Mouse (Mus musculus): ENCODE measurements at regions not wholly inside any gene's neighbourhood (a gene's known extent, or its start where the extent isn't known, plus 50 kb on each side); places are given as distances from the start of the nearest gene placed in this dataset.

GRCm38 (mm10) chr10:17632959-17633674 lies 89.9 kb upstream of the Cited2 start:
- Histone ChIP-seq H3K4me1 (replicated peaks) (peaks cover 17% of the 10 kb centered on the region), H3K4me2 (no peak overlapping the region), H3K36me3 (no peaks in the 10 kb centered on the region), H3K27me3 (no peaks in the 10 kb centered on the region), H3K9me3 (no peaks in the 10 kb centered on the region), H3K4me3 (no peak overlapping the region), H3K9ac (no peak overlapping the region), H3K27ac (replicated peaks) (no peak overlapping the region)
- WGBS, result 79% methylated on average over 12 of the region's 12 CpGs
- no peak for ATAC-seq (ENCODE audit: low read depth)

DNA sequence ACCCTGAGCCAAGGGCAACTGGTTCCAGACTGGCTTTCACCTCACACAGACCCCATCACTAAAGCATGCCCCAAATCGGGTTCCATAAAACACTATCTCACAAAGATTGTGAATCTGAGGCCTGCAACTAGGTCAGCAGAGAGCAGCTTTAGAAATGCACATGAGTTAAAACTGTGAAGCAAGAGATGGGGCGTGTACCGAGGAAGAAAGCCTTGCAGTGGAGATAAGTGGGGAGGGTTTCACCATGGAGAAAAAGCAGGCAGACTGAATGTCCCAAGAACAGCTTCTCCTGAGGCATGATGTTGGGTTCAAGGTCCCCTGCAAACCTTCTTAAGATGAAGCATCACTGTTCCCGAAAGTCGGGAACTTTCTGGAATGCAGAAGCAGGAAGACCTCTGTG lies 77.7 kb upstream of the Cited2 start:
- no peak for ATAC-seq (ENCODE audit: low read depth)
- 89% methylated on average over 5 of the region's 5 CpGs for WGBS

GRCm38 (mm10) chr10:17646391-17646790 lies 76.6 kb upstream of the Cited2 start:
- H3K4me3 ChIP-seq, result no peak overlapping the region
- H3K9me3 ChIP-seq, result no peaks in the 10 kb centered on the region
- H3K4me1 ChIP-seq (replicated peaks), result no peaks in the 10 kb centered on the region
- H3K4me2 ChIP-seq, result no peak overlapping the region
- H3K9ac ChIP-seq, result no peak overlapping the region
- H3K27ac ChIP-seq (replicated peaks), result no peak overlapping the region
- H3K27me3 ChIP-seq, result no peaks in the 10 kb centered on the region
- no peaks in the 10 kb centered on the region for H3K36me3 ChIP-seq
- ATAC-seq (ENCODE audit: low read depth), result no peak
- WGBS, result 88% methylated on average over 4 of the region's 4 CpGs

More for the DNA sequence above, 77.7 kb upstream of the Cited2 start:
- H3K9ac ChIP-seq, result no peak overlapping the region
- no peaks in the 10 kb centered on the region for H3K9me3 ChIP-seq
- no peaks in the 10 kb centered on the region for H3K36me3 ChIP-seq
- no peak overlapping the region for H3K4me3 ChIP-seq
- no peaks in the 10 kb centered on the region for H3K27me3 ChIP-seq
- H3K4me1 ChIP-seq (replicated peaks), result no peaks in the 10 kb centered on the region
- H3K27ac ChIP-seq (replicated peaks), result no peak overlapping the region
- H3K4me2 ChIP-seq, result no peak overlapping the region

DNA sequence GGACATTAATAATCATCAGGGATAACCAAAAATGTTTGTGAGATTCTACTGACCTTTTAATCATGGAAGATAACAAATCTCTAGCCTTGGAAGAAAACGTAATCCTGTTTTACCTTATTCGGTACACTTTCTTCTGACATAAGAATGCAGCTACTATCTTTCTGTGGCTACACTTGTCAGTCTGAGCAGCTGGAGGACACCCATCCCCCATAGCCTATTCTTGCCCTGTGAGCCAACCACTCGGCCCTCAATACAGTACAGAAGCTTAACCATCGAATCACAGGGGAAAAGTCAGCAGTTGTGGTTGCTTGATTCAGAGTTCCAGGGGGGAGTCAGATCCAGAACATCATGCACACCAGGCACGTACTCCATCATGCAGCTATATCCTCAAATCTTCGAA lies 74.9 kb upstream of the Cited2 start:
- no peak for ATAC-seq (ENCODE audit: low read depth)
- H3K27ac ChIP-seq (replicated peaks), result no peak overlapping the region
- no peak overlapping the region for H3K4me2 ChIP-seq
- no peaks in the 10 kb centered on the region for H3K9me3 ChIP-seq
- no peaks in the 10 kb centered on the region for H3K27me3 ChIP-seq
- 74% methylated on average over 6 of the region's 6 CpGs for WGBS
- H3K9ac ChIP-seq, result no peak overlapping the region
- H3K4me3 ChIP-seq, result no peak overlapping the region
- no peaks in the 10 kb centered on the region for H3K36me3 ChIP-seq
- no peaks in the 10 kb centered on the region for H3K4me1 ChIP-seq (replicated peaks)

DNA sequence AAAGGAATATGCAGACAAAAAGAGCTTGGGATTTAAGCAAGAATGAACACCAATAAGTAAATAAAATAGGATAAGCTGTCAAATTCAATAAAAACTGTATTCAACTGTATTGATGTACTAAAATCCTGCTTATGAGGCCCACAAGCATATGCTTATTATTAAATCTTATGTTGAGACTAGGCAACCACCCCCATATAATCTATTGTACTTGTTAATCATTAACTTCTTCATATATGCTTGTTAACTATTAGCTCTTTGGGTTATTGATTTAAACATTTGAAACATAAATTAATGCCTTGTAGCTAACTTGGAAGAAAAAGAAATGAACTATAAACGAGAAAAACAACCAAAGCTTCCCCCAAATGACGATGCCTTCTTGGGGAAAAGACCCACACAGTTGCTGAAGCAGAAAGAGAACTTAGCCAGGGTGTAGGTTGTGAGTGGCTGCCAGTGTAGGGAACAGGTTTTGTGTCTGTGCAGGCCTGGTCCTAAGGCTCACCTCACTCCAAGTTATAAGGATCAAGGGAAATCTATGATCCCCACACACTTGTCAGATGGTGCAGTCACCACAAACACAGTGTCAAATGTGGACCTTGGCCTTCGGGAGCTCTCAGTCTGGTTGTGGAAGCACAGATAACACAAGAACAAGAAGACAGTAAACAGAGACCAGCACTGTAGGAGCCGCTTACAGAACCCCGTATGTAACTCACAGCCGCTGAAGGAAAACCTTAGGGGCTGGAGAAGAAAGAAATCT lies 71.8 kb upstream of the Cited2 start:
- H3K4me2 ChIP-seq, result no peak overlapping the region
- H3K9me3 ChIP-seq, result no peaks in the 10 kb centered on the region
- no peaks in the 10 kb centered on the region for H3K36me3 ChIP-seq
- no peak overlapping the region for H3K4me3 ChIP-seq
- no peak overlapping the region for H3K27ac ChIP-seq (replicated peaks)
- 88% methylated on average over 6 of the region's 6 CpGs for WGBS
- ATAC-seq (ENCODE audit: low read depth), result no peak
- no peaks in the 10 kb centered on the region for H3K27me3 ChIP-seq
- H3K4me1 ChIP-seq (replicated peaks), result peaks cover 10% of the 10 kb centered on the region
- H3K9ac ChIP-seq, result no peak overlapping the region

GRCm38 (mm10) chr10:17653325-17653724 lies 69.7 kb upstream of the Cited2 start:
- Histone ChIP-seq H3K4me1 (replicated peaks) (peaks cover 10% of the 10 kb centered on the region), H3K36me3 (no peaks in the 10 kb centered on the region), H3K9me3 (no peaks in the 10 kb centered on the region), H3K4me3 (no peak overlapping the region), H3K27ac (replicated peaks) (no peak overlapping the region), H3K4me2 (no peak overlapping the region), H3K9ac (no peak overlapping the region), H3K27me3 (0 out of 2 replicates have a peak, but pooled peaks cover 3% of the 10 kb centered on the region)
- WGBS, result 24% methylated on average over 6 of the region's 6 CpGs
- ATAC-seq (ENCODE audit: low read depth), result no peak

DNA sequence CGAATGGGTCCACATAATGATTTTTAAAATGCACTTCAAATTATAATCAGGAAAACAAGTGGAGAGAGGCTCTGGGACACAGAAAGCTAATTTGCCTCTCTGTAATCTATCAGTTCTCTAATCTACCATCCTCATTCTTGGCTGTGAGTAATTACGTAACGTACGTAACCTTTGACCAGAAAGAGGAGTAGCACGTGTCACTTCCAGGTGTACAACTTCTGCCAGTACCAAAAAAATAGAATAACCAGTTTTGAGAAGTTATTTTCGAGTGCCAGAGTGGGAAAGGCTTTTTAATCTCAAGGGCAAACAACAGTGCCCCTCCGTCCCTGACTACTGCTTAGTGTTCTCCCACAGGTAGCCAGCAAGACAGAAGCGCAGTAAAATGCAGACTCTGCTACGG lies 69.2 kb upstream of the Cited2 start:
- H3K36me3 ChIP-seq, result no peaks in the 10 kb centered on the region
- H3K4me3 ChIP-seq, result no peak overlapping the region
- ATAC-seq (ENCODE audit: low read depth), result no peak
- H3K27ac ChIP-seq (replicated peaks), result no peak overlapping the region
- 0 out of 2 replicates have a peak, but pooled peaks cover 3% of the 10 kb centered on the region for H3K27me3 ChIP-seq
- no peak overlapping the region for H3K4me2 ChIP-seq
- no peaks in the 10 kb centered on the region for H3K9me3 ChIP-seq
- H3K9ac ChIP-seq, result no peak overlapping the region
- H3K4me1 ChIP-seq (replicated peaks), result peaks cover 10% of the 10 kb centered on the region
- 78% methylated on average over 9 of the region's 9 CpGs for WGBS

DNA sequence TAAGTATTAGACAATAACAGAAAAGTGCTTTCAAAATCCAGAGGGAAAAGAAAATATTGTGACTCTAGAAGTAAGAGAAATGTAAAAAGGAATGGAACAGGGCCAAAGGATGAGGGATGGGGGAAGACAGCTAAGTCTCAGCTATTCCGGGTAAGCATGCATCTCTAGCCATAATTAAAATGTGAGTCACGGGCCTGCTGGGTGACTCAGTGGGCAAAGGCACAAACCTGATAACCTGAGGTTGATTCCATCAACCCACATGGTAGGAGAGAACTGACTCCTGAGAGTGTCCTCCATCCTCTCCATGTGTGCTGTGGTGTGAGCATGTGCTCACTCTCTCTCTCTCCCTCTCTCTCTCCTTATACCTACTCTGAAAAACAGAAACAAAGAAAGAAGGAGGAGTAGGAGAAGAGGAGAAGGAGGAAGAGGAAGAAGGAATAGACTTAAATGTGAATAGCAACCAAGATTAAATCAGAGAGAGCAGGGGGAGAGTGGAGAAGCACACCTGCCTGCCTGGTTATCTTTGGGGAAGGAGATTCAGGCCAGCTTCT lies 68.6 kb upstream of the Cited2 start:
- no peak overlapping the region for H3K9ac ChIP-seq
- WGBS, result 70% methylated on average over 2 of the region's 2 CpGs
- H3K27ac ChIP-seq (replicated peaks), result no peak overlapping the region
- no peak overlapping the region for H3K4me3 ChIP-seq
- H3K4me2 ChIP-seq, result no peak overlapping the region
- H3K4me1 ChIP-seq (replicated peaks), result peaks cover 10% of the 10 kb centered on the region
- no peak for ATAC-seq (ENCODE audit: low read depth)
- 0 out of 2 replicates have a peak, but pooled peaks cover 3% of the 10 kb centered on the region for H3K27me3 ChIP-seq
- no peaks in the 10 kb centered on the region for H3K9me3 ChIP-seq
- H3K36me3 ChIP-seq, result no peaks in the 10 kb centered on the region

GRCm38 (mm10) chr10:17655459-17656051 lies 67.5 kb upstream of the Cited2 start:
- Histone ChIP-seq H3K4me2 (peak overlapping the region; percentile 9; the same call in 1 of the 2 replicates), H3K4me3 (no peak overlapping the region), H3K36me3 (no peaks in the 10 kb centered on the region), H3K9ac (no peak overlapping the region), H3K27ac (replicated peaks) (no peak overlapping the region), H3K9me3 (no peaks in the 10 kb centered on the region), H3K27me3 (0 out of 2 replicates have a peak, but pooled peaks cover 3% of the 10 kb centered on the region), H3K4me1 (replicated peaks) (peaks cover 10% of the 10 kb centered on the region)
- ATAC-seq (ENCODE audit: low read depth), result no peak; the same call in 1 of the 2 replicates
- WGBS, result 56% methylated on average over 10 of the region's 10 CpGs

- Histone ChIP-seq H3K4me3 (no peak overlapping the region), H3K4me1 (replicated peaks) (peaks cover 10% of the 10 kb centered on the region)
- 76% methylated on average over 10 of the region's 10 CpGs for WGBS
These were observed 66.7 kb upstream of the Cited2 start for GRCm38 (mm10) chr10:17656305-17656704.

GRCm38 (mm10) chr10:17656872-17657482 lies 66.0 kb upstream of the Cited2 start:
- no peak for ATAC-seq (ENCODE audit: low read depth)
- Histone ChIP-seq H3K9ac (no peak overlapping the region), H3K27ac (replicated peaks) (no peak overlapping the region), H3K9me3 (no peaks in the 10 kb centered on the region), H3K4me1 (replicated peaks) (peaks cover 10% of the 10 kb centered on the region), H3K27me3 (0 out of 2 replicates have a peak, but pooled peaks cover 3% of the 10 kb centered on the region), H3K4me3 (no peak overlapping the region), H3K4me2 (no peak overlapping the region), H3K36me3 (no peaks in the 10 kb centered on the region)
- 17% methylated on average over 8 of the region's 8 CpGs for WGBS

More at GRCm38 (mm10) chr10:17656305-17656704, 66.7 kb upstream of the Cited2 start:
- H3K27me3 ChIP-seq, result 0 out of 2 replicates have a peak, but pooled peaks cover 3% of the 10 kb centered on the region
- H3K9me3 ChIP-seq, result no peaks in the 10 kb centered on the region
- no peaks in the 10 kb centered on the region for H3K36me3 ChIP-seq
- no peak overlapping the region for H3K4me2 ChIP-seq
- no peak overlapping the region for H3K9ac ChIP-seq
- no peak for ATAC-seq (ENCODE audit: low read depth)
- no peak overlapping the region for H3K27ac ChIP-seq (replicated peaks)

Measured in neural tube, embryonic 13.5 days (tissue).